Mouse (Mus musculus) frontal cortex, postnatal 14 days (tissue): ENCODE measurements at regions not wholly inside any gene's neighbourhood (a gene's known extent, or its start where the extent isn't known, plus 50 kb on each side); places are given as distances from the start of the nearest gene placed in this dataset.

ENCODE experiments used
- DNase-seq, 2 experiments: peaks; one replicate each; pipeline ENCODE4 v3.0.0; 2022; ENCODE audit warnings: low spot score in 2 of 2

DNA sequence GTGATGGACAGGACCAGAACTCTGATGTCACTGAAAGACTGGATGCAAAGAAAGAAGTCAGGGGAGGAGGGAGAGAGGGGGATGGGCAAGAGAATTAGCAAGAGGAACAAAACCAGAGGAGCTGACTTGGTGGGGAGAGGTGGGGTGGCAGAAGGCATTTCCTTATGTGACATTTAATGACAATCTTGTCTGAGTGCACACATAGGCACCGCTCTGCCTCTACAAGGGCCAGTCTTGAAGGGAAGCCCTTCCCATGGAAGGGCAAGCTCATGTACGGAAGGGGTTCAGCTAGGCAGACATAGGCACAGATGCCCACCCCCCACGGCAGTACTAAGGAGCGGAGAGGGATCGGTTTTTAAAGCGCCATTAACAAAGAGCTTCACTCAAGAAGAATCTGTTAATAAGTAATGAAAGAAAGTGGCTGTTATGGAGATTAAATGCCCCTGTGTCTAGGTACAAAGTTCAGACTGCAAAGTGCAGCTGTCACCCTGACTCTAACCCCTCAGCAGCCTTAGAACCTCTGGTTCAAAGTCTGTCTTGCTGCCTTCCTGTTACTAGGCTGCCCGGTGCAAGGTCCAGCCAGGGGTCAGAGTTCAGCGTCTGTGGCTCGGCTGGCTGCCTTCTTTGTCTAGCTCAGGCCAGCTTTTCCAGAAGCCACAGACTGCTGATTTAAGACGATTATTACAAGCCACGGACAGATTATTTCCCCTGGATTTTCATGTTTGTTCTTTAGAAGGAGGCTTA, 80.0 kb upstream of the Nrip1 start:
- no peak for DNase-seq

GRCm38 (mm10) chr16:76448773-76449172, 75.1 kb upstream of the Nrip1 start:
- DNase-seq: no peak

DNA sequence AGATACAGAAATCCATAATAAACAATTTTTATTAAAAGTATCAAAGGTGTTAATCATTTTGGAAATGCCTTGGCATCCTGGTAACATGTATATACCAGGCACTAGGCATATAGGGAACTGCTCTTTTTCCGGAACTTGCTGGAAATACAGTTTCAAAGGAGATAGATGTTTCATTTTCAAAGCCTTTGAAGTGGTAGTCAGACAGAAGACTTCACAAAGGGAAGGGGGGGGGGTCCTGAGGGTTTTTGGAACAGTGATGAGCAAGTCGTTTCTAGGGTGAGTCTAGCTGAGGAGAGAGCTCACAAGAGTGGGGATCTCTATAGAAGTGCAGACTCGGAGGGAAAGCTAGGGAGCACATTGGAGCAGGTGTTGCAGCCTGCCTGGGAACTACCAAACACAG, 73.4 kb upstream of the Nrip1 start:
- no peak for DNase-seq

DNA sequence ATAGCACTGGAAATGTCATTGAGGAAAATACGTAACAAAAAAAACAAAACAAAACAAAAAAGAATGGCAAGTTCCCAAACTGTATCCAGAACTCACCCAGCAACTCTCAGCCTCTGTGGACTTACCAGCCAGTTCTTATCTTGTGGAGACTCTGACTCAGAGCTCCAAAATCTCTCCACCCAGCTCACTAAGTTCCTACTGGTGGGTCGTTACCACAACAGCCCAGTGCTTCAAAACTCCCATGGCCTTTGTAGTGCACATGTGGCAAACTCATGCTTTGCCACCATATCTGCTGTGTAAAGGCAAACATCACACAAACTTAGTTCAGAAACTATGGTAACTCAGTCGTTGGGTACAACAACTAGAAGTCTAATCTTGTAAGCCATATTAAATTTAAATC, 71.0 kb upstream of the Nrip1 start:
- DNase-seq: no peak

DNA sequence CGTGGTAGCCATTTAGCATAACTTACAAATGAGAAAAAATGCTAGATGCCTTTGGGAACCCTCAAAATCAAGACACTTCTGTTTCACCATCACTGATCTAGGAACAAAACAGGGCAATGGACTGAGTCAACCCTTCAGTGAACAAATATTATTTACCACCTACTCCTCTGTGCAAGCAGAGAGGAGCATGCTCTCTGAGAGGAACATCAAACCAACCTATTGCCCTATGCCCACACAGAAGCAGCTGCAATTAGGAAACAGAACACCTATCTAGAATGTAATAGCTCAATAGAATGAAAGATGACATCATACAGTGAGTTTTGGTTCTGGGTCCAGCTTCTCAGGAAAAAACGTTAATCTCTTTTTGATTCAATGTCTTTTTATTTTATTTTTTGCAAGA, 69.0 kb upstream of the Nrip1 start:
- DNase-seq: no peak

DNA sequence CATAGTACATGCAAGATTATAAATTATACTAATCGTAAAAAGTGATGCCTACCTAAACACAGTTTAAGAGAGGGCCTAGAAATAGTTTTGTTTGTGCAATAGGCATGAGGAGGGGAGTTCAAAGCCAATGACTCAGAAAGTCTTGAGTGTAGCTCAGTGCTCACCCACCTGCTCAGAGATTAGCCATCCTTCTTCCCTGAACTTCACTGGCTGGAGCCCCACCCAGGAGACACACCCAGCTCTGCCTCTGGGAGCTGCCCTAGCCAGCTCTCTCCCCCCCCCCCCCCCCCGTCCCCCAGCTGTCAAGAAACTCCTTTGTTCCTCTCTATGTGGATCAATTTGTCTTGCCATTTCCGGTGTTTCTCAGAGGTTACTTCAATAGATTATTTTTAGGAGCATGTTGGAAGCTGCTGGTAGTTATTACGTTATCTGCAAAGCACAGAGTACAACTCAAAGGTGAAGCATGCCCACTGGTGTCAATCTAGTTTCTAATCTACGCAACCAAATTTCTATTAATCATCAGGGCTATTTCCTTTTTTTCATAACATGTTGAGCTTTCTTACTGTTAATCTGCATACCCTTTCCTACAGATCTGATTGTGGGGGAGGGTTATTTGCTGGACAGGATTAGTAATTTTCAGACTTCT, 68.3 kb upstream of the Nrip1 start:
- no peak for DNase-seq

DNA sequence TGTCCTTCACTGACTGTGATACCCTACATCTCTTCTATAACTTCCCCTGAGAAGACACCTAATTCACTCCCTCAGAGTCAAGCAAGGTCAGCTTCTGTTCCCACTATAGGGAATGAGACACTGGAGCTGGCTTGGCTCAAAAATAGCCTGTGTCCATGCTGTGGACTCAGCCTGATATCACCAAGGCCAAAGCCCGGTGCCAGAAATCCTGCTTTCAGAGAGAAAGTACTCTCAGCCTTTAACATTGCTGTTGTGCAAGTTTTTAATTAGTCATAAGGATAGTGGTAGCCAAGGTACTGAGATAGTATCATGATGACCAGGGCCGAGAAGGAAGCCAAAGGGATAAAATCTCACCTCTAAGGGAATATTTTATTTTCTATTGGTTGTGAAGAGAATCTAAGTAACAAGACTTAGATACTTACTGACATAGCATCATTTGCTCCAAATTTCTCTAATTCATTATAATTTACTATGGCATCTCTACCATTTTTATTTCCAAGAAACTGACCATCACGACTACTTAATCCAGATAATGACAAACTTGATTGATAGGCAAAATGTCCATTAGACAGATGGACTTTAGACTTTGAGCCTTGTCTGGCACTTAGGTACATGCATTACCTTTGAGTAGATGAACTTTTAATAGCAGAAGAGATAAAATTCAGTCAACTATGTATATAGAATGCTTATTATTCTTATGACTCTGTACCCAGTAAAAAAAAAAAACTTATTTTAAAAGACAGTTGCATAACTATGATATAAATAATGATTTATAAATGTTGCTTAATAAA, 64.7 kb upstream of the Nrip1 start:
- DNase-seq: no peak

- no peak for DNase-seq
These were observed 62.7 kb upstream of the Nrip1 start for GRCm38 (mm10) chr16:76436290-76436689.

DNA sequence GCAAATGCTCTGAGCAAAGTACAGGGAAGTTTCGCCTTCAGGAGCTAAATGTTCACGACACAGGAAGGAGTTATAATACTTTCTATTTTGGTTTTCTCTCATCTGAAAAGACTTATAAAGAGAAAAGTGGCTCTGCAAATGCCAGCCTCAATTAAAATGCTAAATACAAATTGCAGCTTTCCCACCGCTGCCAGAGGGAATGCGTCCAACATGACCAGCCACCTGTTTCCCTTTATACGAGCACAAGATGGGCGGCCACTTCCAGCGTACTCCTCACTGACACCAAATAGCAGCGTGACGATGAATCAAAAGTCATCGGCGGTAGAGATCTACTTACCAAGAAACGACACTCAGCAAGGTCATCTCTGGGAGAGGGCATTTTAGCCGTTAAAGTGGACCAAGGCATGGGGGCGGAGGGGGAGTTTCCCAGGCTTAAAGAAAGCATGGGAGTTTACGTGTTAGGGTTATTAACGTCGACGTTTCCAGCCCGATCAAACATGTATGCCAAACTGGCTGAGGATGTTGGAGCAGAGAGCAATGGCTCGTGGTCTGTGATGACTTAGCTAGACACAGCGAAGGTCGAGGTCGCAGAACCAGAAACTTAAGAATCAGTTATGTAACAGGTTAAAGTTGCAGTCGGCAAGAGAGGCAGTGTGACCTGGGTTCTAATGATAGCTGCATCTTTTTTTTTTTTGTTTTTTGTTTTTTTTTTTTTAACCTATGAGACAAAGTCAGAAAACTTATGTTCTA, 59.6 kb upstream of the Nrip1 start:
- DNase-seq: no peak

DNA sequence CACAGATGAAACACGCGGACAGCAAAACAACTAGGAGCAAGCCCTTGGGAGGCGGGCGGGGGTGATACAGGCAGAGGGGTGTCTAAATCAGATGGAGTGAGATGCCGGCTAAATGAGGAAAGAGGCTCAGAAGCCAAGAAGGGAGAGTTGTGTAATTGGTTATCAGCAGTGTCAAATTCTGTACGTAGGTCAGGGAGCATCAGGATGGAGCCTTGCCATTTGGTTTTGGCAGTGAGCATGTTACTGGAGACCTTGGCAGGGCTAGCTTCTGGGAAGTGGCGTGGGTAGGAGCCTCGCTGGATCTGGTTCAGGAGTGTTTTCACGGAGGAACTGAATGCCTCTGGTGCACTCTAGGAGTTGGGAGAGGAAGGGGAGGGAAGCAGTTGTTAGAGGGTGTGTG, 58.7 kb upstream of the Nrip1 start:
- DNase-seq: no peak

GRCm38 (mm10) chr16:76429156-76429555, 55.5 kb upstream of the Nrip1 start:
- DNase-seq: no peak

- no peak for DNase-seq
These were observed 50.3 kb upstream of the Nrip1 start for GRCm38 (mm10) chr16:76423964-76424363.
